Mouse (Mus musculus): ENCODE data around the gene Ncoa6.
A peak's percentile ranks its signal among the peaks of the same experiment; 100 is the strongest.
"Not testable (repeated sequence)": the region's sequence is repeated elsewhere in the genome, so short reads cannot be mapped to it uniquely, and the experiment has no call there.

The Ncoa6 gene

GRCm38 (mm10) chr2:155473570-155474088 is at the start of gene Ncoa6:
Ncoa6 (minus strand) TSS chr2:155473894.
- peak; percentile 59 to 60 for DNase-seq (ENCODE audit: low spot score in 2 of 2)

- DNase-seq (ENCODE audit: low spot score in 2 of 2), result no peak
Measured at GRCm38 (mm10) chr2:155518531-155519270, 45.0 kb upstream of the Ncoa6 start.

GRCm38 (mm10) chr2:155517455-155518423 is 44.0 kb upstream of the Ncoa6 start, which contains the start of the genes Acss2 and Ggt7:
Acss2 (plus strand) TSS chr2:155517948.
Ggt7 (minus strand) TSS chr2:155518237.
- peak; percentile 97 to 98 for DNase-seq (ENCODE audit: low spot score in 2 of 2)

GRCm38 (mm10) chr2:155515941-155516340 is 42.2 kb upstream of the Ncoa6 start:
- DNase-seq (ENCODE audit: low spot score in 2 of 2), result peak; percentile 86 to 87

- DNase-seq (ENCODE audit: low spot score in 2 of 2), result peak; percentile 90 to 91
Measured at GRCm38 (mm10) chr2:155514666-155515065, 41.0 kb upstream of the Ncoa6 start.

- DNase-seq (ENCODE audit: low spot score in 2 of 2), result peak; percentile 44 to 46
Measured at GRCm38 (mm10) chr2:155513543-155513942, 39.8 kb upstream of the Ncoa6 start.

- DNase-seq (ENCODE audit: low spot score in 2 of 2), result peak in 1 of 2 experiments; percentile 58
Measured at GRCm38 (mm10) chr2:155512479-155512878, 38.8 kb upstream of the Ncoa6 start.

GRCm38 (mm10) chr2:155507721-155508470 is 34.2 kb upstream of the Ncoa6 start:
- peak; percentile 50 to 62 for DNase-seq (ENCODE audit: low spot score in 2 of 2)

GRCm38 (mm10) chr2:155505811-155506210 is 32.1 kb upstream of the Ncoa6 start:
- DNase-seq (ENCODE audit: low spot score in 2 of 2), result no peak

GRCm38 (mm10) chr2:155504440-155505355 is 31.0 kb upstream of the Ncoa6 start:
- peak; percentile 43 to 45 for DNase-seq (ENCODE audit: low spot score in 2 of 2)

GRCm38 (mm10) chr2:155502596-155502995 is 28.9 kb upstream of the Ncoa6 start:
- peak; percentile 41 to 56 for DNase-seq (ENCODE audit: low spot score in 2 of 2)

- DNase-seq (ENCODE audit: low spot score in 2 of 2), result no peak
Measured at GRCm38 (mm10) chr2:155490998-155491397, 17.3 kb upstream of the Ncoa6 start.

GRCm38 (mm10) chr2:155482021-155482420 is 8.3 kb upstream of the Ncoa6 start:
- DNase-seq (ENCODE audit: low spot score in 2 of 2), result peak; percentile 64 to 71

- DNase-seq (ENCODE audit: low spot score in 2 of 2), result peak; percentile 40
Measured at GRCm38 (mm10) chr2:155472671-155473569, 774 bp downstream of the Ncoa6 start.

- no peak for DNase-seq (ENCODE audit: low spot score in 2 of 2)
Measured at GRCm38 (mm10) chr2:155466861-155467260, 6.8 kb downstream of the Ncoa6 start.

GRCm38 (mm10) chr2:155453591-155453990 is 20.1 kb downstream of the Ncoa6 start:
- DNase-seq (ENCODE audit: low spot score in 2 of 2), result no peak

- DNase-seq (ENCODE audit: low spot score in 2 of 2), result no peak
Measured at GRCm38 (mm10) chr2:155451256-155451655, 22.4 kb downstream of the Ncoa6 start.

- DNase-seq (ENCODE audit: low spot score in 2 of 2), result not testable (repeated sequence)
Measured at GRCm38 (mm10) chr2:155447906-155448305, 25.8 kb downstream of the Ncoa6 start.

GRCm38 (mm10) chr2:155443446-155443845 is 30.2 kb downstream of the Ncoa6 start:
- no peak for DNase-seq (ENCODE audit: low spot score in 2 of 2)

Measured in right cerebral cortex, adult 2 months (tissue).